Mouse (Mus musculus) CH12.LX (cell line): ENCODE results near the gene Acer3. TPM values are rescaled to one million over a fixed set of nuclear protein-coding genes. Genes with fewer than 3 reads are reported as not detected.

ENCODE experiments used
- DNase-seq: peaks from one replicate; pipeline ENCODE4 v3.0.0-alpha.2; 2013; ENCODE audit errors: extremely low read depth
- H3K27ac ChIP-seq: 2 replicates; pipeline ENCODE4 v1.5.1; 2012; ENCODE audit warnings: low read depth, mild to moderate bottlenecking, control low read depth, moderate library complexity; ENCODE audit not compliant: insufficient read depth
- H3K27me3 ChIP-seq: replicated peaks from 2 replicates; pipeline ENCODE3; 2012; ENCODE audit warnings: inconsistent platforms
- H3K36me3 ChIP-seq, 2 experiments: replicated peaks in 1 of 2; 2 replicates each; pipeline versions ENCODE3 to v1.6.1; 2012; ENCODE audit warnings: inconsistent platforms in 1 of 2, low read length in 1 of 2, mild to moderate bottlenecking in 1 of 2, mixed read lengths in 1 of 2, moderate library complexity in 1 of 2; ENCODE audit not compliant: control insufficient read depth in 1 of 2, insufficient read depth in 1 of 2
- H3K4me1 ChIP-seq, 2 experiments: 2 replicates each; pipeline ENCODE4 v1.6.1; 2012; ENCODE audit warnings: inconsistent platforms in 1 of 2, moderate library complexity in 1 of 2; ENCODE audit not compliant: insufficient read depth in 2 of 2, control insufficient read depth in 1 of 2
- H3K4me2 ChIP-seq: 2 replicates; pipeline ENCODE4 v1.6.1; 2012; ENCODE audit warnings: low read depth, mild to moderate bottlenecking, control low read depth; ENCODE audit not compliant: poor library complexity, insufficient read depth, severe bottlenecking
- H3K4me3 ChIP-seq, 3 experiments: fragments of 150-350 bp in 1 of 3; sonication (generic) in 1 of 3; replicated peaks in 1 of 3; 2 replicates each; pipeline versions ENCODE3 to v1.5.1; 2011 to 2012; ENCODE audit warnings: low read depth in 2 of 3, low read length in 2 of 3, mild to moderate bottlenecking in 2 of 3, moderate library complexity in 2 of 3, control low read depth in 1 of 3, improper control_type of control experiment in 1 of 3, inconsistent platforms in 1 of 3, mixed read lengths in 1 of 3; ENCODE audit not compliant: poor library complexity in 1 of 3
- H3K79me2 ChIP-seq: replicated peaks from 2 replicates; pipeline ENCODE4 v1.6.1; 2012; ENCODE audit warnings: mild to moderate bottlenecking, moderate library complexity; ENCODE audit not compliant: control insufficient read depth, poor library complexity, insufficient read depth, severe bottlenecking; ENCODE audit errors: extremely low read depth
- H3K9ac ChIP-seq: 2 replicates; pipeline ENCODE4 v1.6.1; 2012; ENCODE audit warnings: low read depth, mild to moderate bottlenecking, control low read depth, moderate library complexity; ENCODE audit not compliant: insufficient read depth
- H3K9me3 ChIP-seq: replicated peaks from 2 replicates; pipeline ENCODE3; 2012; ENCODE audit warnings: low read length, inconsistent platforms, mixed read lengths
- BHLHE40 ChIP-seq: IDR thresholded peaks from 2 replicates; pipeline ENCODE4 v1.6.1; 2011; ENCODE audit warnings: mild to moderate bottlenecking, low read depth, low read length, improper control_type of control experiment
- CHD1 ChIP-seq: IDR thresholded peaks from 2 replicates; pipeline ENCODE4 v1.6.1; 2012; ENCODE audit warnings: low read depth, low read length, improper control_type of control experiment, inconsistent platforms
- CTCF ChIP-seq, 2 experiments: IDR thresholded peaks in 1 of 2; conservative IDR thresholded peaks in 1 of 2; 2 replicates each; pipeline ENCODE4 v1.5.1; 2011 to 2012; ENCODE audit warnings: low read depth in 2 of 2, low read length in 2 of 2, improper control_type of control experiment in 1 of 2, inconsistent platforms in 1 of 2, mild to moderate bottlenecking in 1 of 2, moderate library complexity in 1 of 2
- KAT2A ChIP-seq: IDR thresholded peaks from 2 replicates; pipeline ENCODE4 v1.6.1; 2012; ENCODE audit warnings: low read length, improper control_type of control experiment, inconsistent platforms; ENCODE audit not compliant: insufficient replicate concordance
- MAFK ChIP-seq: IDR thresholded peaks from 2 replicates; pipeline ENCODE4 v1.6.1; 2011; ENCODE audit warnings: low read length, improper control_type of control experiment; ENCODE audit not compliant: insufficient replicate concordance
- MAX ChIP-seq: IDR thresholded peaks from 2 replicates; pipeline ENCODE4 v1.6.1; 2011; ENCODE audit warnings: low read length, improper control_type of control experiment
- MEF2A ChIP-seq: IDR thresholded peaks from 2 replicates; pipeline ENCODE4 v1.6.1; 2014; ENCODE audit warnings: low read depth, mild to moderate bottlenecking, inconsistent platforms, low read length, improper control_type of control experiment, borderline replicate concordance
- MXI1 ChIP-seq: IDR thresholded peaks from 2 replicates; pipeline ENCODE4 v1.6.1; 2011; ENCODE audit warnings: mild to moderate bottlenecking, low read depth, low read length, improper control_type of control experiment
- MYC ChIP-seq: IDR thresholded peaks from 2 replicates; pipeline ENCODE4 v1.6.1; 2011; ENCODE audit warnings: low read depth, mild to moderate bottlenecking, improper control_type of control experiment, low read length
- POLR2A ChIP-seq: IDR thresholded peaks from 2 replicates; pipeline ENCODE4 v1.6.1; 2011; ENCODE audit warnings: low read depth, mild to moderate bottlenecking, improper control_type of control experiment, low read length
- POLR2AphosphoS2 ChIP-seq: IDR thresholded peaks from 2 replicates; pipeline ENCODE4 v1.6.1; 2011; ENCODE audit warnings: low read depth, low read length, improper control_type of control experiment
- RAD21 ChIP-seq: IDR thresholded peaks from 2 replicates; pipeline ENCODE4 v1.6.1; 2011; ENCODE audit warnings: low read depth, mild to moderate bottlenecking, low read length, improper control_type of control experiment, moderate library complexity
- SIN3A ChIP-seq: IDR thresholded peaks from 2 replicates; pipeline ENCODE4 v1.6.1; 2012; ENCODE audit warnings: low read length, improper control_type of control experiment, inconsistent platforms
- TBP ChIP-seq: conservative IDR thresholded peaks from 2 replicates; pipeline ENCODE4 v1.6.1; 2011; ENCODE audit warnings: low read depth, low read length, improper control_type of control experiment
- TCF12 ChIP-seq: IDR thresholded peaks from 2 replicates; pipeline ENCODE4 v1.6.1; 2014; ENCODE audit warnings: low read depth, mild to moderate bottlenecking, inconsistent platforms, low read length, improper control_type of control experiment
- USF1 ChIP-seq: IDR thresholded peaks from 2 replicates; pipeline ENCODE4 v1.6.1; 2014; ENCODE audit warnings: low read depth, mild to moderate bottlenecking, inconsistent platforms, low read length, improper control_type of control experiment
- ZMIZ1 ChIP-seq: IDR thresholded peaks from 2 replicates; pipeline ENCODE4 v1.6.1; 2012; ENCODE audit warnings: low read depth, mild to moderate bottlenecking, inconsistent platforms, low read length, improper control_type of control experiment
- dilution Hi-C: fragments of 300-500 bp; cut with MboI; formaldehyde crosslinking; loops from 2 replicates; pipeline ENCODE4 v1.14.3; 2020; ENCODE audit warnings: low sequenced_read_pairs; ENCODE audit not compliant: extremely low pct_unique_long_range_greater_than_20kb, extremely low pct_ligation_motif_present
- in situ Hi-C: fragments of 300-500 bp; cut with MboI; formaldehyde crosslinking; loops from 3 replicates; pipeline ENCODE4 v1.14.3; 2019; ENCODE audit warnings: low sequenced_read_pairs, low pct_ligation_motif_present, low pct_unique_long_range_greater_than_20kb, mixed read lengths
- polyA plus RNA-seq: library from polyadenylated mRNA; unstranded; fragments of >175 nt; gene quantifications from 2 replicates; pipeline ENCODE4 v1.2.1, GENCODE M21; 2012; ENCODE audit warnings: low read depth; ENCODE audit not compliant: insufficient read length
- total RNA-seq, 2 experiments: library from RNA; depleted of rRNA; stranded (reverse); fragments of 300-350 nt in 1 of 2; fragments of >200 nt in 1 of 2; gene quantifications; 2 replicates each; pipeline ENCODE4 v1.2.3; 2012 to 2014

Acer3 gene
- total and polyA plus RNA-seq, 3 experiments, result 10.7 to 16.6 (median 14.4) TPM

DNA sequence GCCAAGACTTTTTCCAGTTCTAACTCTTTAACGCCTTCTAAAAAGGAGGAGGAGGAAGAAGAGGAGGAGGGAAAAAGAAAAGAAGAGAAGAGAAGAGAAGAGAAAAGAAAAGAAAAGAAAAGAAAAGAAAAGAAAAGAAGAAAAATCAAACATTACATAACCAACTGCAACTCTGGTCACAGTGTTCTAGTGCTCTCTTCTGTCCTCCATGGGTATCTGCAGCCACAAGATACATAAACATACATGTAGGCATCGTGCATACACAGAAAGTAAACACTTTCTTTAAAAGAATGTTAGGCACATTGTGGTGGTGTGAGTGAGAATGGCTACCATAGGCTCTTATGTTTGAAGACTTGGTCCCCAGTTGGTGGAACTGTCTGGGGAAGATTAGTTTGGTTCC lies 5.9 kb downstream of the Acer3 start:
- Histone ChIP-seq H3K9ac (no peak overlapping the region), H3K27me3 (no peaks in the 10 kb centered on the region), H3K4me1 (no peaks in the 10 kb centered on the region), H3K4me3 (no peak overlapping the region), H3K9me3 (no peaks in the 10 kb centered on the region), H3K27ac (no peak overlapping the region), H3K79me2 (no peaks in the 10 kb centered on the region), H3K4me2 (no peak overlapping the region), H3K36me3 (no peaks in the 10 kb centered on the region)
- DNase-seq, result no peak
- in situ Hi-C loops (no loop called here), dilution Hi-C loops (no loop called here)
- TF ChIP-seq RAD21 (peak; percentile 21), MAFK (no peak), TCF12 (no peak), CTCF (conservative IDR thresholded peaks at IDR 0.05 in 1 of 2, IDR thresholded peaks at IDR 0.05 in 1 of 2; ENCODE audit: low read depth in 2 of 2, low read length in 2 of 2) (peak in 1 of 2 experiments; percentile 31; a peak in 2 of 4 replicates)

DNA sequence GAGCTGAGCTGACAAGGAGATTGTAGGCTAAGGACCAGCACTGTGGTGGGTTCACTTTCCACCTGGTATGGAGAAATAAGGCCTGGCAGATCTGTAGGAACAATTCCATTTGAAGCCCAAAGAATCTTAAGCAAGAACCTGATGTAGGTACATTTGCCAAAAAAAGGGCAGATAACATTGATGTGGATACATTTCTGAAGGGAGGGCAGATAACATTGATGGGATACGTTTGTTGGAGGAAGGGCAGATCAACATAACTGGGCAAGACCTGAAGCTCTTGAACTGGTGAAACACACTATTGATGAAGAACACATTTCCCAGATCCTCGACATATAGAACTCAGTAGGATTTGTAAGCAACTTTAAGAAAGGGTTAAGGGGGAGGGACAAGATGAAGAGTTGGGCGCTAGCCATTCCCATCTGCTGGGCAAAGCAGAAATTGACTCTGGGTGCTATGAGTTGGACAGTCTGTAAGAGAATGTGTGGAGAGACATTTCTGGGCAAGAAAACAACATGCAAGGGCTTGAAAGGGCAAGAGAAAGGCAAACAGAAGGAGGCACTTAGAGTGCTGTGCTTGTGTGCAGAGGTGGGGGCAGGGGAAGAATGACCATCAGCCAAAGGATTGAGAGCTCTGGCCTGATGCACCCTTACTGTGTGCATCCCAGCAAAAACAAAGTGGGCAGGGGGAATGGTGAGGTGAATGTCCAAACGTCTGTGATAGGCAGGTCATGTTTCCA lies 8.7 kb downstream of the Acer3 start:
- peaks cover 6% of the 10 kb centered on the region for H3K27me3 ChIP-seq
- no peak for TF ChIP-seq ZMIZ1
- no peak for TF ChIP-seq USF1
- TF ChIP-seq MYC, result no peak
- TF ChIP-seq CHD1, result no peak
- no peak for TF ChIP-seq TBP
- no peak for TF ChIP-seq MXI1
- TF ChIP-seq KAT2A, result no peak
- H3K9ac ChIP-seq, result no peak overlapping the region
- dilution Hi-C loops, result no loop called here
- H3K9me3 ChIP-seq, result no peaks in the 10 kb centered on the region
- peaks cover 0 to 13% of the 10 kb centered on the region in 2 experiments; a peak in 2 of 4 replicates for H3K4me1 ChIP-seq
- H3K27ac ChIP-seq, result no peak overlapping the region
- DNase-seq, result no peak
- no peak overlapping the region for H3K4me2 ChIP-seq
- in situ Hi-C loops, result no loop called here
- H3K36me3 ChIP-seq, result no peaks in the 10 kb centered on the region
- H3K4me3 ChIP-seq, result no peak overlapping the region
- H3K79me2 ChIP-seq, result no peaks in the 10 kb centered on the region; the same call in 1 of the 2 replicates

DNA sequence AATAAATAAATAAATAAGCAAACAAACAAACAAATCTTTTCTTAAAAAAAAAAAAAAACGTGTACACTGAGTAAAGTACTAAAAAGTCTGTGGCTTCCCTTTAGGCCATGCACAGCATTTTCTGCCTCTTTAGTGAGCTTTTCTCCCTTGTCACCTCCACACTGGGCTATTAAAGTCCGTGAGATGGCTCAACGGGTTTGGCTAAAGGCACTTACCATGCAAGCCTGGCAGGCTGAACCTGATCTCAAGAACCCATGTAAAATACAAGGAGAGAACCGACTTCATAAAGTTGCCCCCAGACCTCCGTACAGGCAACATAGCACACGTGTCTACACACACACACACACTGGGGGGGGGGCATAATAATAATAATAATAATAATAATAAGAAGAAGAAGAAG lies 10.7 kb downstream of the Acer3 start:
- Histone ChIP-seq H3K4me2 (no peak overlapping the region), H3K9ac (no peak overlapping the region), H3K4me3 (no peak overlapping the region), H3K9me3 (no peaks in the 10 kb centered on the region), H3K36me3 (no peaks in the 10 kb centered on the region), H3K4me1 (peaks cover 0 to 16% of the 10 kb centered on the region in 2 experiments; a peak in 2 of 4 replicates), H3K27ac (no peak overlapping the region), H3K79me2 (no peaks in the 10 kb centered on the region; the same call in 1 of the 2 replicates), H3K27me3 (peaks cover 6% of the 10 kb centered on the region)
- in situ Hi-C loops (no loop called here), dilution Hi-C loops (no loop called here)
- no peak for DNase-seq
- no peak for TF ChIP-seq POLR2AphosphoS2
- TF ChIP-seq SIN3A, result no peak
- TF ChIP-seq MEF2A, result no peak
- no peak for TF ChIP-seq BHLHE40
- no peak for TF ChIP-seq POLR2A
- TF ChIP-seq MAX, result no peak
